Mouse (Mus musculus) forebrain, embryonic 10.5 days (tissue): ENCODE measurements around the gene Magi1. TPM values are rescaled to one million over a fixed set of nuclear protein-coding genes. Genes with fewer than 3 reads are reported as not detected.

ENCODE experiments used
- DNase-seq: peaks from one replicate; pipeline ENCODE4 v3.0.0-alpha.2; 2017; ENCODE audit warnings: low spot score; ENCODE audit errors: extremely low spot score
- H3K27ac ChIP-seq: fragments of 300-500 bp; sonication (generic); 2 replicates; pipeline ENCODE4 v1.5.1; 2016; ENCODE audit warnings: mild to moderate bottlenecking
- H3K27me3 ChIP-seq: fragments of 300-500 bp; sonication (generic); 2 replicates; pipeline ENCODE4 v1.6.1; 2016; ENCODE audit warnings: mild to moderate bottlenecking; ENCODE audit not compliant: poor library complexity, severe bottlenecking
- H3K36me3 ChIP-seq: fragments of 300-500 bp; sonication (generic); replicated peaks from 2 replicates; pipeline ENCODE4 v1.6.1; 2016; ENCODE audit warnings: mild to moderate bottlenecking, moderate library complexity
- H3K4me1 ChIP-seq: fragments of 300-500 bp; sonication (generic); 2 replicates; pipeline ENCODE4 v1.6.1; 2016
- H3K4me3 ChIP-seq: fragments of 300-500 bp; sonication (generic); 2 replicates; pipeline ENCODE4 v1.5.1; 2016; ENCODE audit warnings: mild to moderate bottlenecking, moderate library complexity
- H3K9me3 ChIP-seq: fragments of 300-500 bp; sonication (generic); 2 replicates; pipeline ENCODE4 v1.6.1; 2016; ENCODE audit warnings: mild to moderate bottlenecking, moderate library complexity
- WGBS: fragments of 180-500 bp; shearing (Covaris S2); methylation state at CpG from one replicate; pipeline ENCODE4 v1.1.7; 2016; 5-methylcytosine and 5-hydroxymethylcytosine counted together
- polyA plus RNA-seq: library from polyadenylated mRNA; unstranded; fragments of >200 nt; fragmentation: Nextera tagmentation; extraction: Ambion mirVana; gene quantifications from 2 replicates; pipeline ENCODE4 v1.2.1, GENCODE M21; 2016

The Magi1 gene
- polyA plus RNA-seq, 1 experiment from 2014 or later = 31.0 TPM

- Histone ChIP-seq H3K27me3 (no peaks in the 10 kb centered on the region; the same call in 1 of the 2 replicates), H3K4me3 (peak overlapping the region; percentile 95), H3K4me1 (peaks cover 49% of the 10 kb centered on the region), H3K36me3 (no peaks in the 10 kb centered on the region), H3K27ac (peak overlapping the region; percentile 98), H3K9me3 (no peaks in the 10 kb centered on the region)
- WGBS = 6% methylated on average over 17 of the region's 17 CpGs
- DNase-seq = no peak
These were observed 2.0 kb downstream of the Magi1 start for GRCm38 (mm10) chr6:94281606-94282280.

DNA sequence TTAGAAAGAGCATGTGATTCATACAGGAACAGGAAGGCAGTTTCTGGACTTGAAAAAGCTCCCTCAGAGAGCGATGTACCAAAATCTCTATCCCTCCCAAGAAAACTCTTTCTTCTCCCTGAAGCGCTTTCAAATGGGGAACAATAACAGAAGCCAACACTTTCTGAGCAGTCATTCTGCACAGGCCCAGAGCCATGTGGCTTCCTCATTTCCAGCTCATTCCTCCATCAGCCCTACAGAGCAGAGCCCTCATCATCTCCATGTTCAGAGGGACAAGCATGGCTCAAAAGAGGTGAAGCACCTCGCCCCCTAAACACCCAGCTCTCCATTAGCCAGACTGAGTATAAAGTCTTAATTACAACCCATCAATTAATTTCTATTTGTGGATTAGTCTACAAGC is 9.8 kb downstream of the Magi1 start:
- H3K27ac ChIP-seq = no peak overlapping the region
- WGBS = 93% methylated on average over 3 of the region's 3 CpGs
- H3K36me3 ChIP-seq = no peaks in the 10 kb centered on the region
- H3K4me1 ChIP-seq = peaks cover 20% of the 10 kb centered on the region
- DNase-seq = no peak
- H3K4me3 ChIP-seq = no peak overlapping the region
- no peaks in the 10 kb centered on the region for H3K9me3 ChIP-seq
- no peaks in the 10 kb centered on the region for H3K27me3 ChIP-seq

DNA sequence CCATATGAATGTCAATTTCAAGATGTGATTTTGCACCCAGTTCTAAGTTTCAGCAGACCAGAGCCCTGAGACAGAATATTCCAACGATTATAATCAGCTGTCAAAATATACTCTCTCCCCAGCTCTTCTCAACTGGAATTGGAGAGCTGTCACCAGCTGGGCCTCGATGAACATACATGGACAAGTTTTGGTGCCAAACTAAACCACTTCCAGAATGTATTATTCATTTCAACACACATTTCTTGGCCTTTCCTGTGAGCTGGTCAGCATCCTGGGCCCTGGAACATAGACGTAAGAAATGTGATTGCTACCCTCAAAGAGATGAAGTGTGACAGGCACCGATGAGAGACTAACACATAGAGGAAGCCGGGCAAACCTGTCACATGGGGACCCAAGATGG is 13.7 kb downstream of the Magi1 start:
- Histone ChIP-seq H3K4me1 (peaks cover 25% of the 10 kb centered on the region), H3K4me3 (no peak overlapping the region), H3K27me3 (no peaks in the 10 kb centered on the region), H3K27ac (no peak overlapping the region), H3K9me3 (no peaks in the 10 kb centered on the region), H3K36me3 (no peaks in the 10 kb centered on the region)
- no peak for DNase-seq
- 91% methylated on average over 5 of the region's 5 CpGs for WGBS

DNA sequence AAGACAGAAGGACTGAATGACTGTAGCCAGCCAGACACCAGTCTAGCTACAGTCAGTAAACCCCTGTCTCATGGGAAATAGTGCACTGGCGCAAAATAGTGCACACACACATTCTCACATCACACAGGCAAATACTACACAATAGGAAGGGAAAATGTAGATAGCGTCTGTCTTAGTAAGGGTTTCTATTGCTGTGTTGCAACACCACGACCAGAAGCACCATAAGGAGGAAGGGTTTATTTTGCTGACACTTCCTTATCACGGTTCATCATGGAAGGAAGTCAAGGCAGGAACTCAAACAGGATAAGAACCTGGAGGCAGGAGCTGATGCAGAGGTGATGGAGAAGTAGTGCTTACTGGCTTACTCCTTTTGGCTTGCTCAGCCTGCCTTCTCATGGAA is 14.5 kb downstream of the Magi1 start:
- no peak for DNase-seq
- WGBS = 87% methylated on average over 4 of the region's 4 CpGs
- no peak overlapping the region for H3K4me3 ChIP-seq
- H3K27ac ChIP-seq = no peak overlapping the region
- H3K9me3 ChIP-seq = no peaks in the 10 kb centered on the region
- no peaks in the 10 kb centered on the region for H3K36me3 ChIP-seq
- no peaks in the 10 kb centered on the region for H3K27me3 ChIP-seq
- H3K4me1 ChIP-seq = peaks cover 30% of the 10 kb centered on the region

DNA sequence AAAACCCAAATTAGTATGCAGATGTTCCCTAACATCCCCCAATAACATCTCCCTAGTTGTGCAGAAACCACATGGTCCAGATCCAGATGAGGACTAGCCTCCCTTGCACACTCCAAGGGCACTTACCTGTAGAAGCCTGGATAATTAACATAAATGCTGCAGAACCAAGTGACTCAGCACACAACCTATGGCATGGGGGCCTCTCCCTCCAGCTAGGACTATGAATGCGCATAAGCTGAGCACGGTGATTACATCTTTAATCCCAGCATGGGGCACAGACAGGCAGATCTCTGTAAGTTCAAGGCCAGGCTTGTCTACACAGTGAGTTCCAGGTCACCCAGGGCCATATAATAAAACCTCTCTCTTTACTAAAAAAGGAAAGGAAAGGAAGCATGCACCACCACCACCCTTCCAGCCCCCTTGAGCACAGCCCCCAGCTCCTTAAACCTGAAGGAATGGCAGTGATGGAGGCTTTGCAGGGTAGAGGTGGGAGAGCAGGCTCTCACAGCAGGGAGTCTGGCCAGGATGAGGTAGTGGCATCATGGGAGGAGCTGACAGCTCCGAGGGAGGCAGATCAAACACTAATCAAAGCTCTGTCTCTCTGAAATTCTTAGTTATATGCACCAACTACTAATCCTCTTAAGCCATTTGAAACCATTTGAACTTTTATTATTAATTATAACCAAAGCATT is 18.3 kb downstream of the Magi1 start:
- no peaks in the 10 kb centered on the region for H3K27me3 ChIP-seq
- H3K27ac ChIP-seq = no peak overlapping the region
- WGBS = 61% methylated on average over 3 of the region's 3 CpGs
- no peak overlapping the region for H3K4me3 ChIP-seq
- peaks cover 27% of the 10 kb centered on the region for H3K4me1 ChIP-seq
- no peak for DNase-seq
- no peaks in the 10 kb centered on the region for H3K9me3 ChIP-seq
- H3K36me3 ChIP-seq = no peaks in the 10 kb centered on the region

DNA sequence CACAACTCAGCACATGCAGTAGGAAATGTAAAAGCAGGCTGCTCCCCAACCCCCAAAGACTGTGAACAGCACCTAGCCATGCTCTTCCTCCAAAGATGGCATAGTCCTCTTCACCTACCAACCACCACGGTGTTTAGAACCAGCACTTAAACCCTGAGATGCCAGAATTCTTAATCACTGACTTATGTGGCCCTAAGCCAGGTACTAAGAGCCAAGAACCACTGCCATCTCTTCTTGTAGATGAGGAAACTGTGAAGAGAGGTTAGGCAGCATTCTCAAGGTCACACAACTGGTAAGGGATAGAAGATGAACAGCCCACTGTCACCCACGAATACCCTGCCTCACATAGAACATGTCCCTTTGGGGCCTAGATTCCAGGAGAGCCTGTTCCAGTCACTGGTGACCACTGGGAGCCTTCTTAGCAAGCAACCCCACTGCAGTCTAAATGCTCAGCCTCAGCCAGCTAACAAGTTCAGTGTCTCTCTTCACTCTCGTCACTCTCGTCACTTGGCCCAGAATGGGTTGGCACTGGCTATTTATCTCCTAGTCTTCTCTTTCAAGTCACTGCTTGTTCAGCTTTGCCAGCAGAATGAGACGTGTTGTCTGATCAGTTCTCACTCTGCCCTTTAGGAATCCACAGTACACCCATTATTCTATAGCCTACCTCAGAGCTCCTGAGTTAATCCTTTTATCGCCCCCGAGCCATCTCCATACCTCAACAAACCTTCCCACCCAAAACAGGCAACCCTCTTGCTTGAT is 19.4 kb downstream of the Magi1 start:
- WGBS = 75% methylated on average over 7 of the region's 7 CpGs
- no peaks in the 10 kb centered on the region for H3K9me3 ChIP-seq

DNA sequence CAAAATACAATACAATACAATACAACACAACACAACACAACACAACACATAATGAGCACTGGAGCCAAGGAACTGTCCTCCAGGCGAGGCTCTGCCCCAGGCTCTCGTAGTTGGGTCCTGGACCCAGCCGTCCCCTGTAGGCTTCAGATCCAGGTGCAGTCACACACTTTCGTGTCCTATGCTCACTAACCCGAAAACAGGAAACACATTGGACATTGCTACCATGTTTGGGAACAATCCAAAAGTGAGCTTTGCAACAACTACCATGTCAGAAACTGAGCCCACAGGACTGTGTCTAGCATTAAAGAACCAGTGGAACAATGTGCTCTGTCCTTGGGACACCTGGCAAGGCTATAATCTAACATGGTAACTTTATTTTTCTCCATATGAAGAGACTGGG is 22.9 kb downstream of the Magi1 start:
- Histone ChIP-seq H3K27me3 (no peaks in the 10 kb centered on the region), H3K27ac (no peak overlapping the region), H3K4me1 (peaks cover 42% of the 10 kb centered on the region), H3K36me3 (no peaks in the 10 kb centered on the region), H3K9me3 (no peaks in the 10 kb centered on the region), H3K4me3 (no peak overlapping the region)
- 98% methylated on average over 5 of the region's 5 CpGs for WGBS
- no peak for DNase-seq

More for the DNA sequence above, 19.4 kb downstream of the Magi1 start:
- peaks cover 27% of the 10 kb centered on the region for H3K4me1 ChIP-seq
- no peaks in the 10 kb centered on the region for H3K27me3 ChIP-seq
- no peak overlapping the region; the same call in 1 of the 2 replicates for H3K27ac ChIP-seq
- DNase-seq = no peak
- H3K36me3 ChIP-seq = no peaks in the 10 kb centered on the region
- H3K4me3 ChIP-seq = no peak overlapping the region

GRCm38 (mm10) chr6:94259981-94260380 is 23.7 kb downstream of the Magi1 start:
- no peaks in the 10 kb centered on the region for H3K36me3 ChIP-seq
- H3K27me3 ChIP-seq = no peaks in the 10 kb centered on the region
- no peak overlapping the region for H3K27ac ChIP-seq
- H3K9me3 ChIP-seq = no peaks in the 10 kb centered on the region
- DNase-seq = no peak
- no peak overlapping the region for H3K4me3 ChIP-seq
- H3K4me1 ChIP-seq = peaks cover 42% of the 10 kb centered on the region
- WGBS = 96% methylated on average over 2 of the region's 2 CpGs

GRCm38 (mm10) chr6:94257831-94258173 is 25.9 kb downstream of the Magi1 start:
- peaks cover 48% of the 10 kb centered on the region for H3K4me1 ChIP-seq

GRCm38 (mm10) chr6:94256982-94257830 is 26.5 kb downstream of the Magi1 start:
- Histone ChIP-seq H3K27ac (no peak overlapping the region), H3K36me3 (no peaks in the 10 kb centered on the region), H3K9me3 (no peaks in the 10 kb centered on the region), H3K27me3 (no peaks in the 10 kb centered on the region), H3K4me3 (no peak overlapping the region), H3K4me1 (peaks cover 48% of the 10 kb centered on the region)
- no peak for DNase-seq
- 83% methylated on average over 12 of the region's 12 CpGs for WGBS

More at GRCm38 (mm10) chr6:94257831-94258173, 25.9 kb downstream of the Magi1 start:
- WGBS = 73% methylated on average over 3 of the region's 3 CpGs
- no peaks in the 10 kb centered on the region for H3K36me3 ChIP-seq
- H3K27ac ChIP-seq = no peak overlapping the region
- H3K27me3 ChIP-seq = no peaks in the 10 kb centered on the region
- H3K4me3 ChIP-seq = no peak overlapping the region
- no peaks in the 10 kb centered on the region for H3K9me3 ChIP-seq
- DNase-seq = no peak

DNA sequence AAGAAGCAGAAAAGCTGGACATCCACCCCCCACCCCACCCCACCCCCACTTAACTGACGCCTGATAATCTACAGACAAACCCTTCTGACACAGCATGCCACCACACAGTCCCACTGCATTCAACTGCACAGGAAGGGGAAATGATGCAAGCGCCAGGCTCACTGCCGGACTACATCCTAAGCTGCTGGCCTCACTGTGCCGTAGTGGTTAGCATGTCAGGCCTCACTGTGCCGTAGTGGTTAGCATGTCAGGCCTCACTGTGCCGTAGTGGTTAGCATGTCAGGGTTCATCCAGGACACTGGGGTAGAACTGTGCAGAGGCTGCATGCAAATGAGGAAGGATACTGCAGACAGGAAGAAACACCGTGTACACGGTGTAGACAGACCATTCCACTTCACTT is 29.8 kb downstream of the Magi1 start:
- H3K4me1 ChIP-seq = peaks cover 70% of the 10 kb centered on the region
- peak overlapping the region; percentile 20; the same call in 1 of the 2 replicates for H3K27ac ChIP-seq
- H3K9me3 ChIP-seq = no peaks in the 10 kb centered on the region
- 82% methylated on average over 8 of the region's 8 CpGs for WGBS
- no peaks in the 10 kb centered on the region for H3K36me3 ChIP-seq
- H3K4me3 ChIP-seq = no peak overlapping the region
- DNase-seq = no peak
- H3K27me3 ChIP-seq = no peaks in the 10 kb centered on the region

- WGBS = 72% methylated on average over 8 of the region's 8 CpGs
- no peaks in the 10 kb centered on the region for H3K27me3 ChIP-seq
- no peak for DNase-seq
- H3K9me3 ChIP-seq = no peaks in the 10 kb centered on the region
- no peak overlapping the region for H3K27ac ChIP-seq
- peaks cover 59% of the 10 kb centered on the region for H3K4me1 ChIP-seq
- no peaks in the 10 kb centered on the region for H3K36me3 ChIP-seq
- H3K4me3 ChIP-seq = no peak overlapping the region
These were observed 32.3 kb downstream of the Magi1 start for GRCm38 (mm10) chr6:94251358-94251945.
